Mouse (Mus musculus) MEL (cell line): Measurements from ENCODE around the gene Pum1.

Experiments
- CTCF ChIP-seq, 3 experiments: IDR thresholded peaks in 2 of 3; conservative IDR thresholded peaks in 1 of 3; 2 replicates each; pipeline ENCODE4 v1.5.1; 2011 to 2012; ENCODE audit warnings: low read length in 3 of 3, low read depth in 2 of 3, mild to moderate bottlenecking in 2 of 3, improper control_type of control experiment in 1 of 3, inconsistent platforms in 1 of 3, mixed read lengths in 1 of 3, moderate library complexity in 1 of 3; ENCODE audit not compliant: control insufficient read depth in 1 of 3, insufficient read depth in 1 of 3, poor library complexity in 1 of 3, severe bottlenecking in 1 of 3
- GATA1 ChIP-seq: IDR thresholded peaks from 2 replicates; pipeline ENCODE4 v1.6.1; 2011; ENCODE audit warnings: low read depth, low read length, improper control_type of control experiment
- HCFC1 ChIP-seq: IDR thresholded peaks from 2 replicates; pipeline ENCODE4 v1.6.1; 2012; ENCODE audit warnings: low read depth, mild to moderate bottlenecking, inconsistent platforms, low read length, improper control_type of control experiment, moderate library complexity
- KAT2A ChIP-seq: conservative IDR thresholded peaks from 2 replicates; pipeline ENCODE4 v1.6.1; 2012; ENCODE audit warnings: low read depth, low read length, improper control_type of control experiment, inconsistent platforms
- MXI1 ChIP-seq: IDR thresholded peaks from 2 replicates; pipeline ENCODE4 v1.6.1; 2011; ENCODE audit warnings: mild to moderate bottlenecking, low read depth, low read length, improper control_type of control experiment
- POLR2A ChIP-seq, 2 experiments: IDR thresholded peaks; 2 replicates each; pipeline ENCODE4 v1.6.1; 2011 to 2012; ENCODE audit warnings: low read length in 2 of 2, mild to moderate bottlenecking in 2 of 2, control low read depth in 1 of 2, improper control_type of control experiment in 1 of 2, low read depth in 1 of 2, moderate library complexity in 1 of 2; ENCODE audit not compliant: control insufficient read depth in 1 of 2, insufficient read depth in 1 of 2, poor library complexity in 1 of 2
- ZNF384 ChIP-seq: IDR thresholded peaks from 2 replicates; pipeline ENCODE4 v1.6.1; 2012; ENCODE audit warnings: low read depth, mild to moderate bottlenecking, inconsistent platforms, low read length, improper control_type of control experiment

DNA sequence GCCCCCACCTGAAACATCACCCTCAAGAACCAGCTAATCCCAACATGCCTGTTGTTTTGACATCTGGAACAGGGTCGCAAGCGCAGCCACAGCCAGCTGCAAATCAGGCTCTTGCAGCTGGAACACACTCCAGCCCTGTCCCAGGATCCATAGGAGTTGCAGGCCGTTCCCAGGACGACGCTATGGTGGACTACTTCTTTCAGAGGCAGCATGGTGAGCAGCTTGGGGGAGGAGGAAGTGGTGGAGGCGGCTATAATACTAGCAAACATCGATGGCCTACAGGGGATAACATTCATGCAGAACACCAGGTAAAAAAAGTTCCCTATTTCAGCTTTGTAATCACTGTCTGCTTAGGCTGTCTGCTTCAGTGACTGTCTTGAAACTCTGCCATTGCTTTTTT is 5.9 kb downstream of the Pum1 start:
- TF ChIP-seq CTCF (IDR thresholded peaks at IDR 0.05 in 2 of 3, conservative IDR thresholded peaks at IDR 0.05 in 1 of 3; ENCODE audit: control insufficient read depth in 1 of 3, insufficient read depth in 1 of 3, low read depth in 2 of 3, low read length in 3 of 3, poor library complexity in 1 of 3, severe bottlenecking in 1 of 3) (no peak), POLR2A (IDR thresholded peaks at IDR 0.05; ENCODE audit: control insufficient read depth in 1 of 2, insufficient read depth in 1 of 2, low read depth in 1 of 2, low read length in 2 of 2, poor library complexity in 1 of 2) (no peak), GATA1 (no peak), KAT2A (no peak), MXI1 (no peak), ZNF384 (no peak), HCFC1 (no peak)
